Mouse (Mus musculus): Measurements from ENCODE around the gene Cmtm7.
A peak's percentile ranks its signal among the peaks of the same experiment; 100 is the strongest.

The Cmtm7 gene

DNA sequence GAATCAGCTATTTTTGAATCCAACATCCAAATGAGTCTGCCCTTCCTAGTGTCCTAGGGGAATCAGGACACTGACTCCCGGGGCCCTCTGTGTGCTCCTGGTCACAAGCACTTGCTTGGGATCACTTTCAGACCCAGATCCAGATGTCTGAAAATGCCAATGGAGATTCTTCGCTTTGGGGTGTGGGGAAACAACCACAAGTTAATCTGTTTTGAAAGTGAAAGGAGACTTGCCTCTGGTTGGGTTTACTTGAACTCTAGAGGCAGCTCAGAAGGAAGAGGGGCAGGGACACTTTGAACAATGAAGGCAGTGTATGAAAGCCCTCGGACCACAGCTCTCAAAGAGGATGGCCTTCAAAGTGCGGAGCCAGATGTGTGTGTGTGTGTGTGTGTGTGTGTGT lies 12.8 kb upstream of the Cmtm7 start:
- DNase-seq (ENCODE audit: low read depth, low spot score), result peak; percentile 15

GRCm38 (mm10) chr9:114793764-114794295 lies 12.2 kb upstream of the Cmtm7 start:
- DNase-seq (ENCODE audit: low read depth, low spot score), result no peak

GRCm38 (mm10) chr9:114789989-114790388 lies 8.3 kb upstream of the Cmtm7 start:
- DNase-seq (ENCODE audit: low read depth, low spot score), result no peak

GRCm38 (mm10) chr9:114789557-114789956 lies 7.9 kb upstream of the Cmtm7 start:
- no peak for DNase-seq (ENCODE audit: low read depth, low spot score)

DNA sequence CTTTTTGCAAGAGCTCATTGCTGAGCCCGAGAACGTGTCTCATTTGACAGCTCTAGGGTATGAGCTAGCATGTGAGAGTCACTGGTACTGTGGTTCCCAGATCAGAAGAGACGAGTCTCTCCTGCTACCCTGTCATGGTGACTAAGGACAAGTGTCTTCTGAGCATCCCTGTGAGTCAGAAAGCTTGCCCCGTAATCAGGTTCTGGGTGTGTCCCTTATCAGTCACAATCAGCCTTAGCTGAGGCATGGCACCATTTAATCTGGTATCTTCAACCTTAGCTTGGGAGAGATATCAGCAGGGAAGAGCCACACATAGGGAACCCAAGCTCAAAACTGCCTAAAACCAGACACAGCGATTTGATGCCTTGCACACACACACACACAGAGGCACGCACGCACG lies 7.0 kb upstream of the Cmtm7 start:
- DNase-seq (ENCODE audit: low read depth, low spot score), result no peak

- DNase-seq (ENCODE audit: low read depth, low spot score), result no peak
Observed at GRCm38 (mm10) chr9:114787716-114788115, 6.1 kb upstream of the Cmtm7 start.

DNA sequence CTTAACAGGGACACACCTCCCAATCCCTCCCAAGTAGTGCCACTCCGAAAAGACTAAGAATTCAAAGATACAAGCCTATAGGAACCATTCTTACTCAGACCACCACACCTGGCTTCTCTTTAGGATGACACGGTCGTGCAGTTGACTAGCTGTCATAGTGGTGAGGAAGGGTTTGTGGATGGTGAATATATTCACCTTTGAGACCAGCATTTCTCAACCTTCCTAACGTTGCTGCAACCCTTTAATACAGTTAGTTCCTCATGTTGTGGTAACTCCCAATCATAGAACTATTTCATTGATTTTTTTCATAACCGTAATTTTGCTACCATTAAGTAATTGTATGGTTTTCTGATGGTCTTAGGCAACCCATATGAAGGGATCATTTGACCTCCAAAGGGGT lies 5.5 kb upstream of the Cmtm7 start:
- DNase-seq (ENCODE audit: low read depth, low spot score), result no peak

DNA sequence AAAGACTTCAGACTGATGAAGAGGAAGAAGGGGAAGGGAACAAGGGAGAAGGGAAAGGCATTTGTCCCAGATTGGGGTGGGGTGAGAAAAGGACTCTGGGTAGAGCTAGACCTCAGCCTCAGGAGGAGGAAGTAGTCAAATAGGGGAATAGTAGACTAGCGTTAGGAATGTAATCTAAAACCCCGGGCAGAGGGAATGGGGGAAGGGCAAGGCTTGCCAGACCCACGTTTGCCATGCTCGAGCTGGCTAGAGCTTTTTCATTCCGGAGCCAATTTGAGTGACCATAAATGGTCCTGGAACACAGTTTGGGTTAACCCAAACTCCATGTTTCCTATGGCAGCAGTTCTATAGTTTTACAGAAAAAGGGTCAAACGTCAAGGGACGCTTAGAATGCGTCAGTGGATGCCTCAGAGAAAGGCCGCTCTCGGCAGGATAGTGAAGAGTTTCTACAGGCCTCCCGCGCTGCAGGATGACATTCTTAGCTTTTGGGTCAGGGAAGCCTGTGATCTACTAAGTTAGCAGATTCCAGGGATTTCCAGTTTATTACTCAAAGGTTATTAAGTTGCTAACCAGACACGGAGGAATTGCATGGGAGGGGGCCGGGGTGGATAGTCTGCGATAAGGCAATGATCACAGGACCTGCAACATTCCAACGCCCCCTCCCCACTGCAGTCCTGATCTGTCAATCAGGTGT lies 3.9 kb upstream of the Cmtm7 start:
- peak; percentile 40 for DNase-seq (ENCODE audit: low read depth, low spot score)

GRCm38 (mm10) chr9:114780746-114781525 lies 720 bp downstream of the Cmtm7 start:
- peak; percentile 37 for DNase-seq (ENCODE audit: low read depth, low spot score)

DNA sequence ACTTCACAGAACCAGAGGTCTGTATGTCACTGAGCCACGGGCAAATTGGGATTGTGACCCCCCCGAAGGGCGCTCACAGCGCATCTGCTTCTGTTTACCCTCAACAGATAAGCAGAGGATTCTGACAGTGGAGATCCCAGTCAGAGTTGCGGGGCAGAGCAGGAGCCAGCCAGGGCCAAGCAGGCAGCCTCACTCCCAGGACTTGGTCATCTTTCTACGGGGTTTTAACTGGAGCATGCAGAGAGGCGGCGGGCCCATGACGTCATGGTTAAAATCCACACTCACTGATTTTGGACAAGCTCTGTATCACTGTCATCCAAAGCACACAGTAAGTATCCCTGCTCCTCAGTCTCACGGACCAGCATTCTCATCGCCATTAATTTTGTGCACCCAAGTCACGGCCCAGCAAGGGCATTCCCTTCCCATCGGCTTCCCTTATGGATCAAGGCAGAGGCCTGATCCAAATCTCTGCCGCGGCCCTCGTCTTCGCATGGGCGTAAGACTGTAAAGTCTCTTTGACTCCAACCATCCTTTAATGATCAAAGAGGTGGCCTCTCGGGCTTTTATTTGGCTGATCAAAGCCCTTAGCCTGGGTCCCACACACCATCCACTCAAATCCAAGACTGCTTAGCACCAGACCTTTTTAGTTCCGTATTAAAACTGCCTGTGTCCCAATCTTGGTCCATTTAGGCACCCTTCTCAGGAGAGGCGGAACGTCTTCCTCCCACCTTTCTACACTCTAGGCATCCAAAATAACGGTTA lies 1.5 kb downstream of the Cmtm7 start:
- DNase-seq (ENCODE audit: low read depth, low spot score), result peak; percentile 46

- DNase-seq (ENCODE audit: low read depth, low spot score), result no peak
Observed at GRCm38 (mm10) chr9:114778877-114779276, 2.8 kb downstream of the Cmtm7 start.

DNA sequence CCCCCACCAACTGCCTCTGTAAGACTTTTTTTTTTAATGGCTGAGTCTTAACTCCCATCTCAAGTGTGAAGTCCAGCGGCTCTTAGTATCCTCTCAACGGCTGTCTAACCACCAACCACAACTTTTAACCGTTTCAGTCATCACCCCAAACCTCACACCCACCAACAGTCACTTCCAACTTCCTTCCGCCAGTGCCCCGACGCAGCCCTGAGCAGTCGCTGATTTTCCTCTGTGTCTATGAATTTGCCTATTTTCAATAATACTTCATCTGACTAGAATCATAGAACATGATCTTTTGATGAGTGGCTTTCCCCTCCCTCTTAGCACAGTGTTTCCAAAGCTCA lies 3.6 kb downstream of the Cmtm7 start:
- DNase-seq (ENCODE audit: low read depth, low spot score), result no peak

DNA sequence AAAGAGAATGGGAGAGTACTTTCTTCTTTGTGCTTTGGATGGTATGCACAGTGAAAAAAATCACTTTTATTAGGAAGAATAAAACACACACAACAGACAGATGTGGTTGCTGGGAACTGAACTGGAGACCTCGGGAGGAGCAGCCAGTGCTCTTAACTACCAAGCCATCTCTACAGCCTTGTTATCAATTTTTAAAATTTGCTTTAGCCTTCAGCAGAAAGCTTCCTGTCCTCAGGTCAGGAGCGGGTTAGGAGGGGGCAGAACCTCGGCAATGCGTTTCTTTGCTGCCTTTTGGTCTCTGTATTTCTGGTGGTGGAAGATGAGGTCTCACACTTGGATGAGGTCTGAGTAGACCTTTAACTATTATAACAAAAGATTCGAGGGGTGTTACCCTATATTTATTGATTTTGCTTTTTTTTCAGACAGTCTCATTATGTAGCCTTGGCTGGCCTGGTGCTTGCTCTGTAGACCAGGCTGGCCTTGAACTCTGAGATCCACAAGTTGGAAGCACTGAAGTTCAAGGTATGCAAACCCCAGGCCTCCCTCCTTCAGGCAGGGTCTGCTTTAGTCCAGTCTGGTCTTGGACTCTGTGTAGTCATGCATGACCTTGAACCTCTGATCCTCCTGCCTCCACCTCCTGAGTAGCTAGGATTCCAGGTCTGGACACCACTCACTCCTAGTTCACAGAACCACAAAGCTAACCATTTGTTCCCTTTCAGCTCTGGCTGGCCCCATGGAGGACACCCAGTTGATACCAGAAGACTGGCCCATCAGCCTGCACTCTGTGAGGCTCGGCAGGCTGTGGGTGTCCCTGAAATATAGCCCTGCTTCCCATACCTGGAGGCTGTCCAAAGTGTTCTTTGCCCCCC lies 4.2 kb downstream of the Cmtm7 start:
- no peak for DNase-seq (ENCODE audit: low read depth, low spot score)

GRCm38 (mm10) chr9:114776361-114776760 lies 5.3 kb downstream of the Cmtm7 start:
- no peak for DNase-seq (ENCODE audit: low read depth, low spot score)

DNA sequence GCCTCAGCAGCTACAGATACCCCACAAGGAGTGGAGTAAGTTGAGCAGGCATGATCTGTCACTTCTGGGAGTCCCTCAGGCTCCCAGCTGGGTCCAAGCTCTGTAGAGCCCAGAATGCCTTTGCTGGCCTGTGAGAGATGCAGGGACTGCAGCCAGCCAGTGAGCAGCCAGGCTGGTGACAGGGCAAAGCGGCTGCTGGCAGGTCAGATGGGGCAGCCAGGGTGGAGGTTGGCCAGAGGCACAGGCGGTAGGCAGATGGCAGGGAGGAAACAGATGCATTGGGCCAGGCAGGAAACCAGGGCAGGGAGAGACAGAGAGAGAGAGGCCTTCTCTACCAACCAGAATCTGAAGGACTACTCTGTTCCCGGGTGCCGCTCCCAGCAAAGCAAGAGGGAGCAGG lies 6.4 kb downstream of the Cmtm7 start:
- DNase-seq (ENCODE audit: low read depth, low spot score), result no peak

- DNase-seq (ENCODE audit: low read depth, low spot score), result no peak
Observed at GRCm38 (mm10) chr9:114774629-114775028, 7.0 kb downstream of the Cmtm7 start.

DNA sequence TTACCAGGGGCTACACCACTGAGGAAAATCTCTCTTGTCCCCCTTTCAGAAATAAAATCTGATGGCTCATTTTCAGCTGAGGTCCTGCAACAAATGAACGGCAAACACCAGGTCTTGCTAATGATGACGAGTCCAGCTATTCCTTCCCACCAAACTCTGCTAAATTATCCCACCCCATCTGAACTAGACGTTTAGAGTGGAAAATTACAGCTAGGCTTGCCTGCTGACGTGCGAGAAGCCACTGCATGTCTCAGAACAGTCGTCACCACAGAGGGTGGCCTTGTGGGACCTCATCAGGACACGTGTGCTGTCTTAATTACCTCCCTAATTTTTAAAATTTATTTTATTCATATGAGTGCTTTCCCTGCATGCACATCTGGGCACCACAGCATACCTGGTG lies 10.1 kb downstream of the Cmtm7 start:
- no peak for DNase-seq (ENCODE audit: low read depth, low spot score)

DNA sequence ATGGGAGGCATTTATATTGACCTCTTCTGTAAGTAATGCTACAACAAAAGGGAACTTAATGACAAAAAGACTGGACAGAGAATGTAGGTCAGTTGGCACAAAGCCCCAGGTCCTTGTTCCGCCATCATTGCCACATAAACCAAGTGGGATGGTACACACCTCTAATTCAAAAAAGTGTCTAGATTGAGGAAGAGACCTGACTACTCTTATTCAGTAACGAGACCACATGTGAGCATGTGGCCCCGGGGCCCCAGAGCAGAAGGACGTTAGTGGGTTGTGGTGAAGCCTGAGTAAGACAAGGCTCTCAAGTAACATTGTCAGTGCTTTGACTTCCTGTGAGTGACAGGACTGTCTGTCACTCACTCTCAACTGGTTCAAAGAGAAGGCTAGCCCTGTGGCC lies 11.4 kb downstream of the Cmtm7 start:
- no peak for DNase-seq (ENCODE audit: low read depth, low spot score)

- no peak for DNase-seq (ENCODE audit: low read depth, low spot score)
Observed at GRCm38 (mm10) chr9:114768066-114768465, 13.6 kb downstream of the Cmtm7 start.

DNA sequence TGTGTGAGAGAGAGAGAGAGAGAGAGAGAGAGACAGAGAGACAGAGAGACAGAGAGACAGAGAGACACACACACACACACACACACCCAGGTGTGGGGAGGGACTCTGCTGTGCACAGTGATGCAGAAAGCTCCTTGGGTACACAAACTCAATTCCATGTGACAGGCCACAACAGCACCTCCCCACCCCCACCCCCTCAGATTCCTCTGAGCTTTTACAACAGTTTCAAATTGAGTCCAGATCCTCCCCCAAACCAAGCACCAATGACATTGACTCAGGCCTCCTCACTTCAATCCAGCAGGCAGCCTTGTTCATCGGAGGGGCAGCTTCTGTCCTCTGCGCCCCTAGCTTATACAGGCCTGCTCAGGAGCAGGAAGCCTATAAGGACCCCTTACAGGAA lies 14.1 kb downstream of the Cmtm7 start:
- no peak for DNase-seq (ENCODE audit: low read depth, low spot score)

DNA sequence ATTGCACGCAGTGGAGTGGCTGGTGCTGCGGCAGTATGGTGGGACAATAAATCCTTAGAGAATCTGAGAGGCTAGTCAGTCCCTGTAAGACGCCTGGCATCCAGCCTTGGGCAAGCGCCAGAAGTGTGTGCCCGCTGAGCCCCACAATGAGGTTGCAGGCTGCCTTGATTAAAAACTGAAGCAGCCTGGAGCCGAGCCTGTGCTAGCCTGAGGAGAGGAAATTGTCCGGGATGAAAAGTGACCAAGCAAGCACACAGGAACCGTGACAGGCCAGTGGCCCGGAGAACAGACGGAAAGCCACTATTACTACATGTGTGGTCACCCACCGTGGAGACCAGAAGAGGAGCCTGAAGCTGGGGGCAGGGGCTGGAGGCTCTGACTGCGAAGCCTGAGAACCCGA lies 14.6 kb downstream of the Cmtm7 start:
- DNase-seq (ENCODE audit: low read depth, low spot score), result no peak

Measured in 3T3-L1 (cell line).